Mouse (Mus musculus): ENCODE measurements around the gene Tmco5b. TPM values are rescaled to one million over a fixed set of nuclear protein-coding genes. Genes with fewer than 3 reads are reported as not detected.

Gene Tmco5b
- total RNA-seq (2012; rRNA removed), result not detected in 2 replicates

GRCm38 (mm10) chr2:113285432-113285831 is at the start of gene Tmco5b:
Tmco5b (plus strand) TSS chr2:113285732.
- H3K4me1 ChIP-seq (ENCODE audit: control insufficient read depth in 2 of 2, insufficient read depth in 2 of 2, low read length in 2 of 2, poor library complexity in 1 of 2), result no peaks in the 10 kb centered on the region
- DNase-seq (ENCODE audit: low read depth, low spot score), result no peak
- in situ Hi-C loops (cut with MboI; ENCODE audit: low sequenced_read_pairs in 2 of 2, unreplicated experiment in 2 of 2), result no loop called here
- no peak within 1 kb of the TSS for H3K27ac ChIP-seq (ENCODE audit: insufficient read depth, low read depth, low read length, poor library complexity, severe bottlenecking)
- H3K4me3 ChIP-seq (ENCODE audit: insufficient read depth in 1 of 2, low read depth in 1 of 2, low read length in 2 of 2, poor library complexity in 1 of 2, severe bottlenecking in 1 of 2), result no peak within 1 kb of the TSS
- no peak for TF ChIP-seq MAFK (IDR thresholded peaks at IDR 0.05; ENCODE audit: insufficient read depth, low read depth, low read length)
- no peak for TF ChIP-seq ZNF384 (IDR thresholded peaks at IDR 0.05; ENCODE audit: low read depth, low read length)
- TF ChIP-seq HCFC1 (IDR thresholded peaks at IDR 0.05; ENCODE audit: borderline replicate concordance, insufficient read depth, low read length), result no peak
- no peak for TF ChIP-seq ZC3H11A (IDR thresholded peaks at IDR 0.05; ENCODE audit: borderline replicate concordance, low read depth, low read length)
- TF ChIP-seq CHD2 (IDR thresholded peaks at IDR 0.05; ENCODE audit: low read depth, low read length), result no peak
- H3K9ac ChIP-seq (ENCODE audit: insufficient read depth, low read depth, low read length, poor library complexity, severe bottlenecking), result no peak within 1 kb of the TSS
- H3K9me3 ChIP-seq (ENCODE audit: control insufficient read depth, insufficient read depth, low read depth, low read length), result no peaks in the 10 kb centered on the region
- H3K36me3 ChIP-seq (ENCODE audit: control insufficient read depth, insufficient read depth, low read length, poor library complexity, severe bottlenecking), result no peaks in the 10 kb centered on the region

- H3K36me3 ChIP-seq (ENCODE audit: control insufficient read depth, insufficient read depth, low read length, poor library complexity, severe bottlenecking), result no peaks in the 10 kb centered on the region
- no peaks in the 10 kb centered on the region for H3K4me1 ChIP-seq (ENCODE audit: control insufficient read depth in 2 of 2, insufficient read depth in 2 of 2, low read length in 2 of 2, poor library complexity in 1 of 2)
- TF ChIP-seq MAFK (IDR thresholded peaks at IDR 0.05; ENCODE audit: insufficient read depth, low read depth, low read length) (no peak), CHD2 (IDR thresholded peaks at IDR 0.05; ENCODE audit: low read depth, low read length) (no peak), ZNF384 (IDR thresholded peaks at IDR 0.05; ENCODE audit: low read depth, low read length) (no peak), ZC3H11A (IDR thresholded peaks at IDR 0.05; ENCODE audit: borderline replicate concordance, low read depth, low read length) (no peak), HCFC1 (IDR thresholded peaks at IDR 0.05; ENCODE audit: borderline replicate concordance, insufficient read depth, low read length) (no peak)
- in situ Hi-C loops (cut with MboI; ENCODE audit: low sequenced_read_pairs in 2 of 2, unreplicated experiment in 2 of 2), result no loop called here
- H3K9me3 ChIP-seq (ENCODE audit: control insufficient read depth, insufficient read depth, low read depth, low read length), result no peaks in the 10 kb centered on the region
- DNase-seq (ENCODE audit: low read depth, low spot score), result no peak
- no peak overlapping the region for H3K4me3 ChIP-seq (ENCODE audit: insufficient read depth in 1 of 2, low read depth in 1 of 2, low read length in 2 of 2, poor library complexity in 1 of 2, severe bottlenecking in 1 of 2)
- H3K27ac ChIP-seq (ENCODE audit: insufficient read depth, low read depth, low read length, poor library complexity, severe bottlenecking), result no peak overlapping the region
- no peak overlapping the region for H3K9ac ChIP-seq (ENCODE audit: insufficient read depth, low read depth, low read length, poor library complexity, severe bottlenecking)
These were observed 48.5 kb upstream of the Tmco5b start for GRCm38 (mm10) chr2:113236993-113237392.

- no peaks in the 10 kb centered on the region for H3K4me1 ChIP-seq (ENCODE audit: control insufficient read depth in 2 of 2, insufficient read depth in 2 of 2, low read length in 2 of 2, poor library complexity in 1 of 2)
- DNase-seq (ENCODE audit: low read depth, low spot score), result no peak
- no peaks in the 10 kb centered on the region for H3K36me3 ChIP-seq (ENCODE audit: control insufficient read depth, insufficient read depth, low read length, poor library complexity, severe bottlenecking)
- H3K9me3 ChIP-seq (ENCODE audit: control insufficient read depth, insufficient read depth, low read depth, low read length), result no peaks in the 10 kb centered on the region
- TF ChIP-seq HCFC1 (IDR thresholded peaks at IDR 0.05; ENCODE audit: borderline replicate concordance, insufficient read depth, low read length) (no peak), ZC3H11A (IDR thresholded peaks at IDR 0.05; ENCODE audit: borderline replicate concordance, low read depth, low read length) (no peak), ZNF384 (IDR thresholded peaks at IDR 0.05; ENCODE audit: low read depth, low read length) (no peak), CHD2 (IDR thresholded peaks at IDR 0.05; ENCODE audit: low read depth, low read length) (no peak), MAFK (IDR thresholded peaks at IDR 0.05; ENCODE audit: insufficient read depth, low read depth, low read length) (no peak)
- in situ Hi-C loops (cut with MboI; ENCODE audit: low sequenced_read_pairs in 2 of 2, unreplicated experiment in 2 of 2), result no loop called here
- no peak overlapping the region for H3K4me3 ChIP-seq (ENCODE audit: insufficient read depth in 1 of 2, low read depth in 1 of 2, low read length in 2 of 2, poor library complexity in 1 of 2, severe bottlenecking in 1 of 2)
- H3K27ac ChIP-seq (ENCODE audit: insufficient read depth, low read depth, low read length, poor library complexity, severe bottlenecking), result no peak overlapping the region
- H3K9ac ChIP-seq (ENCODE audit: insufficient read depth, low read depth, low read length, poor library complexity, severe bottlenecking), result no peak overlapping the region
These were observed 46.7 kb upstream of the Tmco5b start for GRCm38 (mm10) chr2:113238871-113239270.

- no peaks in the 10 kb centered on the region for H3K4me1 ChIP-seq (ENCODE audit: control insufficient read depth in 2 of 2, insufficient read depth in 2 of 2, low read length in 2 of 2, poor library complexity in 1 of 2)
These were observed 17.1 kb downstream of the Tmco5b start for GRCm38 (mm10) chr2:113302349-113303239.

More at GRCm38 (mm10) chr2:113302349-113303239, 17.1 kb downstream of the Tmco5b start:
- in situ Hi-C loops (cut with MboI; ENCODE audit: low sequenced_read_pairs in 2 of 2, unreplicated experiment in 2 of 2), result no loop called here
- peak; percentile 11 for DNase-seq (ENCODE audit: low read depth, low spot score)
- Histone ChIP-seq H3K36me3 (ENCODE audit: control insufficient read depth, insufficient read depth, low read length, poor library complexity, severe bottlenecking) (no peaks in the 10 kb centered on the region), H3K9me3 (ENCODE audit: control insufficient read depth, insufficient read depth, low read depth, low read length) (no peaks in the 10 kb centered on the region), H3K27ac (ENCODE audit: insufficient read depth, low read depth, low read length, poor library complexity, severe bottlenecking) (no peak overlapping the region), H3K4me3 (ENCODE audit: insufficient read depth in 1 of 2, low read depth in 1 of 2, low read length in 2 of 2, poor library complexity in 1 of 2, severe bottlenecking in 1 of 2) (no peak overlapping the region), H3K9ac (ENCODE audit: insufficient read depth, low read depth, low read length, poor library complexity, severe bottlenecking) (no peak overlapping the region)
- TF ChIP-seq MAFK (IDR thresholded peaks at IDR 0.05; ENCODE audit: insufficient read depth, low read depth, low read length), result no peak
- no peak for TF ChIP-seq HCFC1 (IDR thresholded peaks at IDR 0.05; ENCODE audit: borderline replicate concordance, insufficient read depth, low read length)
- no peak for TF ChIP-seq CHD2 (IDR thresholded peaks at IDR 0.05; ENCODE audit: low read depth, low read length)
- no peak for TF ChIP-seq ZNF384 (IDR thresholded peaks at IDR 0.05; ENCODE audit: low read depth, low read length)
- no peak for TF ChIP-seq ZC3H11A (IDR thresholded peaks at IDR 0.05; ENCODE audit: borderline replicate concordance, low read depth, low read length)
